Mouse (Mus musculus) stomach, postnatal 0 days (tissue): Measurements from ENCODE around the gene Gm12166. TPM values are rescaled to one million over a fixed set of nuclear protein-coding genes. Genes with fewer than 3 reads are reported as not detected.
"Not testable (repeated sequence)": the region's sequence is repeated elsewhere in the genome, so short reads cannot be mapped to it uniquely, and the experiment has no call there.

Experiments
- ATAC-seq: fragments of 200-750 bp; cut with Nextera tagmentation; 2 replicates; pipeline ENCODE4 v1.8.0; 2017; ENCODE audit not compliant: low FRiP score, low TSS enrichment
- DNase-seq: peaks from one replicate; pipeline ENCODE4 v3.0.0-alpha.2; 2016; ENCODE audit warnings: low spot score
- H3K27ac ChIP-seq: fragments of 300-500 bp; sonication (generic); replicated peaks from 2 replicates; pipeline ENCODE4 v1.5.1; 2014; ENCODE audit warnings: mild to moderate bottlenecking, control low read depth
- H3K27me3 ChIP-seq: fragments of 300-500 bp; sonication (generic); 2 replicates; pipeline ENCODE4 v1.6.1; 2014; ENCODE audit warnings: low read length; ENCODE audit not compliant: control insufficient read depth, insufficient read depth
- H3K36me3 ChIP-seq: fragments of 300-500 bp; sonication (generic); 2 replicates; pipeline ENCODE4 v1.6.1; 2014; ENCODE audit warnings: low read length, mixed read lengths; ENCODE audit not compliant: control insufficient read depth, insufficient read depth
- H3K4me1 ChIP-seq: fragments of 300-500 bp; sonication (generic); replicated peaks from 2 replicates; pipeline ENCODE4 v1.6.1; 2014; ENCODE audit warnings: antibody characterized with exemption; ENCODE audit not compliant: control insufficient read depth, insufficient read depth
- H3K4me2 ChIP-seq: fragments of 300-500 bp; sonication (generic); replicated peaks from 2 replicates; pipeline ENCODE4 v1.6.1; 2014; ENCODE audit warnings: low read depth, mild to moderate bottlenecking, control low read depth, moderate library complexity
- H3K4me3 ChIP-seq: fragments of 300-500 bp; sonication (generic); 2 replicates; pipeline ENCODE4 v1.5.1; 2014; ENCODE audit warnings: low read depth, low read length, control low read depth
- H3K9ac ChIP-seq: fragments of 300-500 bp; sonication (generic); 2 replicates; pipeline ENCODE4 v1.6.1; 2014; ENCODE audit warnings: mild to moderate bottlenecking, low read length, control low read depth, mixed read lengths
- H3K9me3 ChIP-seq: fragments of 300-500 bp; sonication (generic); 2 replicates; pipeline ENCODE4 v1.6.1; 2016; ENCODE audit warnings: low read length; ENCODE audit not compliant: control insufficient read depth
- CTCF ChIP-seq: IDR thresholded peaks from 2 replicates; pipeline ENCODE4 v1.5.1; 2016; ENCODE audit warnings: antibody characterized with exemption, low read depth, mild to moderate bottlenecking, moderate library complexity
- EP300 ChIP-seq: optimal IDR thresholded peaks from 2 replicates; pipeline ENCODE3; 2016; ENCODE audit warnings: antibody characterized with exemption
- WGBS: fragments of 180-500 bp; shearing (Covaris S2); extraction: QIAGEN DNeasy Blood & Tissue Kit; methylation state at CpG from one replicate; pipeline ENCODE4 v1.1.7; 2014; 5-methylcytosine and 5-hydroxymethylcytosine counted together
- polyA plus RNA-seq: library from polyadenylated mRNA; unstranded; fragments of >200 nt; fragmentation: Nextera tagmentation; extraction: Ambion mirVana; gene quantifications from 2 replicates; pipeline ENCODE4 v1.2.1, GENCODE M21; 2015

The Gm12166 gene
- polyA plus RNA-seq = 7.0 and 7.3 TPM in 2 replicates

- not testable (repeated sequence) for H3K27ac ChIP-seq, H3K9me3 ChIP-seq, H3K9ac ChIP-seq, H3K4me1 ChIP-seq, H3K4me3 ChIP-seq, H3K4me2 ChIP-seq, H3K27me3 ChIP-seq, ATAC-seq, H3K36me3 ChIP-seq
- 34% methylated on average over 19 of the region's 19 CpGs for WGBS
- DNase-seq = peak; percentile 57
- peak; percentile 80 for TF ChIP-seq CTCF
These were observed at the start of gene Gm12166 for GRCm38 (mm10) chr11:46052105-46052659. Gene Gm12166 (minus strand): TSS chr11:46052321.

GRCm38 (mm10) chr11:46097062-46097461 lies 44.9 kb upstream of the Gm12166 start:
- 77% methylated on average over 3 of the region's 3 CpGs for WGBS
- DNase-seq (no peak), ATAC-seq (no peak)
- H3K36me3 ChIP-seq = peaks cover 12% of the 10 kb centered on the region; the same call in 1 of the 2 replicates
- no peak overlapping the region for H3K9ac ChIP-seq
- TF ChIP-seq CTCF = no peak
- no peak for TF ChIP-seq EP300
- no peak overlapping the region for H3K4me3 ChIP-seq
- H3K4me1 ChIP-seq = no peaks in the 10 kb centered on the region
- no peak overlapping the region for H3K27ac ChIP-seq
- no peaks in the 10 kb centered on the region for H3K9me3 ChIP-seq
- no peak overlapping the region for H3K4me2 ChIP-seq
- H3K27me3 ChIP-seq = no peaks in the 10 kb centered on the region

- 89% methylated on average over 6 of the region's 6 CpGs for WGBS
- TF ChIP-seq EP300 = no peak
- TF ChIP-seq CTCF = no peak
- Histone ChIP-seq H3K9me3 (no peaks in the 10 kb centered on the region), H3K27me3 (no peaks in the 10 kb centered on the region), H3K4me1 (no peaks in the 10 kb centered on the region), H3K36me3 (peaks cover 12% of the 10 kb centered on the region; the same call in 1 of the 2 replicates), H3K4me3 (no peak overlapping the region), H3K27ac (no peak overlapping the region), H3K9ac (no peak overlapping the region), H3K4me2 (no peak overlapping the region)
- DNase-seq (no peak), ATAC-seq (no peak)
These were observed 44.1 kb upstream of the Gm12166 start for GRCm38 (mm10) chr11:46096265-46096649.

- DNase-seq (no peak), ATAC-seq (peak; percentile 61; the same call in 1 of the 2 replicates)
- Histone ChIP-seq H3K4me1 (no peaks in the 10 kb centered on the region), H3K4me2 (no peak overlapping the region), H3K4me3 (no peak overlapping the region), H3K27ac (peak overlapping the region; percentile 30; the same call in 1 of the 2 replicates), H3K27me3 (no peaks in the 10 kb centered on the region), H3K9ac (no peak overlapping the region), H3K36me3 (peaks cover 9% of the 10 kb centered on the region; the same call in 1 of the 2 replicates), H3K9me3 (no peaks in the 10 kb centered on the region)
- TF ChIP-seq CTCF (no peak), EP300 (no peak)
- WGBS = 65% methylated on average over 9 of the region's 9 CpGs
These were observed 43.5 kb upstream of the Gm12166 start for GRCm38 (mm10) chr11:46095477-46096264.

- ATAC-seq (no peak), DNase-seq (no peak)
- Histone ChIP-seq H3K4me3 (no peak overlapping the region), H3K4me2 (no peak overlapping the region), H3K4me1 (peaks cover 4% of the 10 kb centered on the region; the same call in 1 of the 2 replicates), H3K9me3 (no peaks in the 10 kb centered on the region), H3K27ac (peak overlapping the region; percentile 56), H3K9ac (no peak overlapping the region), H3K27me3 (no peaks in the 10 kb centered on the region), H3K36me3 (no peaks in the 10 kb centered on the region)
- 52% methylated on average over 4 of the region's 4 CpGs for WGBS
- no peak for TF ChIP-seq CTCF
- no peak for TF ChIP-seq EP300
These were observed 40.0 kb upstream of the Gm12166 start for GRCm38 (mm10) chr11:46092121-46092520.
